Mouse (Mus musculus) left cerebral cortex, postnatal 36 days (tissue): Measurements from ENCODE around the gene Gm21958. TPM values are rescaled to one million over a fixed set of nuclear protein-coding genes. Genes with fewer than 3 reads are reported as not detected.
"Not testable (repeated sequence)": the region's sequence is repeated elsewhere in the genome, so short reads cannot be mapped to it uniquely, and the experiment has no call there.

Experiments
- DNase-seq, 2 experiments: peaks; one replicate each; pipeline ENCODE4 v3.0.0; 2021 to 2022; ENCODE audit warnings: low spot score in 2 of 2, mixed read lengths in 1 of 2
- intact Hi-C: fragments of 180-260 bp; cut with DNase I; formaldehyde crosslinking; loops from one replicate; pipeline ENCODE4 v1.15.1; 2025
- total RNA-seq, 2 experiments: library from RNA; stranded (reverse); gene quantifications; 2 replicates each; pipeline ENCODE4 v1.2.3; 2021

Gm21958 gene
- total RNA-seq, 2 experiments from 2014 or later: not detected

GRCm38 (mm10) chr3:54727588-54727987 is 13.4 kb upstream of the Gm21958 start:
- intact Hi-C loops: no loop called here
- DNase-seq: no peak

GRCm38 (mm10) chr3:54725344-54725743 is 11.2 kb upstream of the Gm21958 start:
- no peak for DNase-seq
- intact Hi-C loops: no loop called here

GRCm38 (mm10) chr3:54723741-54724500 is 9.8 kb upstream of the Gm21958 start:
- intact Hi-C loops: no loop called here
- DNase-seq: no peak

GRCm38 (mm10) chr3:54718947-54719346 is 4.8 kb upstream of the Gm21958 start:
- intact Hi-C loops: no loop called here
- DNase-seq: no peak

GRCm38 (mm10) chr3:54717348-54717747 is 3.2 kb upstream of the Gm21958 start:
- intact Hi-C loops: no loop called here
- DNase-seq: no peak

- intact Hi-C loops: no loop called here
- peak; percentile 41 to 45 for DNase-seq
These were observed 1.3 kb upstream of the Gm21958 start for GRCm38 (mm10) chr3:54715461-54715860.

- intact Hi-C loops: no loop called here
- no peak for DNase-seq
These were observed 5.2 kb downstream of the Gm21958 start for GRCm38 (mm10) chr3:54708972-54709371.

GRCm38 (mm10) chr3:54704106-54704505 is 10.0 kb downstream of the Gm21958 start:
- intact Hi-C loops, DNase-seq: not testable (repeated sequence)

DNA sequence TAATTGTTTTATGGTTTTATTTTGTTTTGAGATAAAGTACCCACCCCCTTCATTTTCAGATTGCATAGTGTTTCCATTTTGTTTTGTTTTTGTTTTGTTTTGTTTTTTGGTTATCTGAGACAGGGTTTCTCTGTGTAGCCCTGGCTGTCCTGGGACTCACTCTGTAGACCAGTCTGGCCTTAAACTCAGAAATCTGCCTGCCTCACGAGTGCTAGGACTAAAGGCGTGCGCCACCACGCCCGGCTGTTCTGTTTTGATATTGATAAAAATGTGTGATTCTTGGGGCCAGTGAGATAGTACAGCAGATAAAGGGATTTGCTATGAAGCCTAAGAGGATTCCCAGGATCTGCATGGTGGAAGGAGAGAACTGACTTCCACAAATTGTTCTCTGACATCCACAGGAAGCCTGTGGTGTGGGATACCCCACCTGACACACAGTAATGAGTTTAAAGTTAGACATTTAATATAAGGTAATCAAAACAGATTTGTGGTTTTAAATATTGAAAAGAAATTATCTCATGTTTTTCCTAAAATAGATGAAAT is 14.3 kb downstream of the Gm21958 start:
- no peak for DNase-seq
- intact Hi-C loops: no loop called here

- DNase-seq: no peak
- intact Hi-C loops: no loop called here
These were observed 21.1 kb downstream of the Gm21958 start for GRCm38 (mm10) chr3:54693056-54693415.

GRCm38 (mm10) chr3:54692202-54693055 is 21.7 kb downstream of the Gm21958 start, which contains the start of gene Supt20:
Gene Supt20 (plus strand): TSS chr3:54692807.
- intact Hi-C loops: no loop called here
- DNase-seq: peak; percentile 91

DNA sequence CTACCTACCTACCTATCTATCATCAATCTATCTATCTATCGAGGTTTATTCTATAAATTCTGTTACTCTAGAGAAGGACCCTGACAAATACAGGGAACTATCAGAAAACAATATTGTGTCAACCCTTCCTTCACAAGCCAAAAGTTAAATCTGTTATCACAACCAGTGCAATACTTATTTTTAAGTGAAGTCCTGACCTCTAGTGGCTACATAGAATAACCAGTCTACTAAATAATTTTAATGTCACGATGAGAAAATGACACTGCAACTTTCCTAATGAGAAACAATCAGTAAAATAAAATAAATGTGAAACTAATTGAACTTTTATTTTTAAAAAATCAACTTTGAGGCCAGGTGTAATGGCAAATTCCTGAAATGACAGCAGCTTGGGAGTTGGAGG is 25.1 kb downstream of the Gm21958 start:
- DNase-seq: no peak
- intact Hi-C loops: loop anchor here (5.0 to 10.0 kb wide), 2 partner anchors 332 to 954 kb away; no protein-coding TSS in a partner anchor

GRCm38 (mm10) chr3:54687245-54687644 is 26.9 kb downstream of the Gm21958 start:
- intact Hi-C loops: loop anchor here (5.0 to 10.0 kb wide), 2 partner anchors 330 to 952 kb away; no protein-coding TSS in a partner anchor
- no peak for DNase-seq

DNA sequence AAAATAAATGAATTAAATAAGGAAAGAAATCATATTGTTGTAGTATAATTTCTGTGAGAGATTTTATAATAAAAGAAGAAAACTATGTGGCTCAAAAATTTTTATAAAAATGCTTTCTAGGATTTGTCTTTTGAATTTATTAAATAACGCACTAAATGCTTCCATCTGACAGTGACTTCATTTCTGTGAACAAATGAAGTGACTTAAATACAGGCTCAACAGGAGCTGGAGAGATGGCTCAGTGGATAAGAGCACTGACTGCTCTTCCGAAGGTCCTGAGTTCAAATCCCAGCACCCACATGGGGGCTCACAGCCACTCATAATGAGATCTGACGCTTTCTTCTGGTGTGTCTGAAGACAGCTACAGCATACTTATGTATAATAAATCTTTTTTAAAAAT is 29.0 kb downstream of the Gm21958 start:
- intact Hi-C loops: loop anchor here (5.0 to 10.0 kb wide), 2 partner anchors 328 to 950 kb away; no protein-coding TSS in a partner anchor
- DNase-seq: no peak

GRCm38 (mm10) chr3:54681310-54682204 is 32.6 kb downstream of the Gm21958 start:
- intact Hi-C loops: loop anchor here (10.0 kb wide), 1 partner anchor 947 kb away; no protein-coding TSS in a partner anchor
- no peak for DNase-seq

GRCm38 (mm10) chr3:54676818-54677217 is 37.3 kb downstream of the Gm21958 start:
- no peak for DNase-seq
- intact Hi-C loops: no loop called here

DNA sequence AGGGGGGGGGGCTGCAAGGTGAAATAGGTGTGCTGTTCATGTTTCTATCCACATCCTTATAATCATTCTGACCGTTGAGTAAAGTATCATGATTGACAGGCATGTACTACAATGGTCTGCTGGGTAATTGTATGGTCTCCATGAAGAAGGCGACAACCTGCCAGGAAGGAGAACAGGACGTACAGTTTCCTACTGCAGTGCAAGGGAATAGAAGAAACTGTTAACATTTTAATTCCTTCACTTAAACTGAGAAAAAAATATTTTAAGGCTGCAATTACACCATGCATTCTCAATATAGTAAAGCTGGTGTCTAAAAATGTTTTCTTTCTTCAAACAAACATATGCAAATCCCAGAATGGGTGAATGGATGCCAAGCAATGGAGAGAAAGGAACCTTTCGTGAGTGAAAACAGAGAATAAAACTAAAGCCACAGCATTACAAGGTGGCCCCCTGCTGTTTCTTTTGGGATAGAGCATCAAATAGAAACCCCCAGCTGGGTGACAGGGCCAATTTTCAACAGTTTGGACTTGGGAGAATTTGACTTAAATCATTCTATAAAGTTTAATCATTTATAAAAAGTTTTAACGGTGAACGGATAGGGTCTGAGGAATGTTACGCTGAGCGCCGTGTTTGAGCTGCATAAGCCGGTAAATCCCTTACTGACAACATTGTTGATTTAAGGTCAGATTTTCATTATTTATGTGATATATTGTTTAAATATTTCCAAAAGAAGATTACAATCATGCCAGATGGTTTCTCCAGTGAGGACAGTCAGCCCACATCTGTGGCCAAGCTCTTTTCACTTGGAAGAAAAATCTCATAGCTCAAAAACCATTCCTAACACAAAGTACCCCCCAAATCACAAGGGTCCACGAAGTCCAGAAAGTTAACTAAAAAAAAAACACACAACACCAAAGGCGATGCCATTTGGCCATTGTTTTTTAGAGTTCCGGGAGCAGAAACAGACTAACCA is 41.3 kb downstream of the Gm21958 start:
- DNase-seq: peak; percentile 16 to 47
- intact Hi-C loops: loop anchor here (1.0 kb wide), 1 partner anchor 318 kb away; no protein-coding TSS in a partner anchor

GRCm38 (mm10) chr3:54672111-54672510 is 42.0 kb downstream of the Gm21958 start:
- DNase-seq: no peak
- intact Hi-C loops: loop anchor here (1.0 kb wide), 1 partner anchor 317 kb away; no protein-coding TSS in a partner anchor
